Mouse (Mus musculus) liver, embryonic 13.5 days (tissue): ENCODE data around the gene Defb13. TPM values are rescaled to one million over a fixed set of nuclear protein-coding genes. Genes with fewer than 3 reads are reported as not detected.
"Not testable (repeated sequence)": the region's sequence is repeated elsewhere in the genome, so short reads cannot be mapped to it uniquely, and the experiment has no call there.

Experiments
- ATAC-seq: fragments of 200-750 bp; cut with Nextera tagmentation; 2 replicates; pipeline ENCODE4 v1.8.0; 2017; ENCODE audit warnings: low read depth, mild to moderate bottlenecking, moderate number of reproducible peaks, moderate library complexity
- DNase-seq: peaks from one replicate; pipeline ENCODE4 v3.0.0; 2022
- H3K27ac ChIP-seq: fragments of 300-500 bp; sonication (generic); 2 replicates; pipeline ENCODE4 v1.5.1; 2015; ENCODE audit warnings: moderate library complexity, mild to moderate bottlenecking, inconsistent platforms
- H3K27me3 ChIP-seq: fragments of 300-500 bp; sonication (generic); 2 replicates; pipeline ENCODE4 v1.6.1; 2015; ENCODE audit warnings: mild to moderate bottlenecking, inconsistent platforms
- H3K36me3 ChIP-seq: fragments of 300-500 bp; sonication (generic); 2 replicates; pipeline ENCODE4 v1.6.1; 2015; ENCODE audit warnings: mild to moderate bottlenecking, inconsistent platforms
- H3K4me1 ChIP-seq: fragments of 300-500 bp; sonication (generic); replicated peaks from 2 replicates; pipeline ENCODE4 v1.6.1; 2015; ENCODE audit warnings: inconsistent platforms
- H3K4me2 ChIP-seq: fragments of 300-500 bp; sonication (generic); 2 replicates; pipeline ENCODE4 v1.6.1; 2015; ENCODE audit warnings: inconsistent platforms, mild to moderate bottlenecking, moderate library complexity
- H3K4me3 ChIP-seq: fragments of 300-500 bp; sonication (generic); replicated peaks from 2 replicates; pipeline ENCODE4 v1.5.1; 2015; ENCODE audit warnings: mild to moderate bottlenecking, inconsistent platforms
- H3K9ac ChIP-seq: fragments of 300-500 bp; sonication (generic); 2 replicates; pipeline ENCODE4 v1.6.1; 2015; ENCODE audit warnings: mild to moderate bottlenecking, inconsistent platforms
- H3K9me3 ChIP-seq: fragments of 300-500 bp; sonication (generic); replicated peaks from 2 replicates; pipeline ENCODE4 v1.6.1; 2016; ENCODE audit warnings: inconsistent platforms
- WGBS: fragments of 180-500 bp; shearing (Covaris S2); methylation state at CpG from one replicate; pipeline ENCODE4 v1.1.7; 2015; ENCODE audit not compliant: insufficient replicate concordance; 5-methylcytosine and 5-hydroxymethylcytosine counted together
- polyA plus RNA-seq: library from polyadenylated mRNA; unstranded; fragments of >200 nt; fragmentation: Nextera tagmentation; extraction: Ambion mirVana; gene quantifications from 2 replicates; pipeline ENCODE4 v1.2.1, GENCODE M21; 2015

Defb13 gene
- polyA plus RNA-seq, result not detected in 2 replicates

GRCm38 (mm10) chr8:21946462-21946861 lies at the start of gene Defb13:
Defb13 (plus strand) TSS chr8:21946762.
- Histone ChIP-seq H3K36me3 (no peaks in the 10 kb centered on the region), H3K4me1 (no peaks in the 10 kb centered on the region), H3K4me2 (no peak within 1 kb of the TSS), H3K9me3 (no peaks in the 10 kb centered on the region), H3K4me3 (no peak within 1 kb of the TSS), H3K27me3 (no peaks in the 10 kb centered on the region), H3K27ac (no peak within 1 kb of the TSS), H3K9ac (no peak within 1 kb of the TSS)
- no peak for ATAC-seq
- 69% methylated on average over 6 of the region's 6 CpGs for WGBS
- DNase-seq, result no peak

GRCm38 (mm10) chr8:21906290-21906689 lies 40.3 kb upstream of the Defb13 start, which contains the start of gene Defb11:
Defb11 (minus strand) TSS chr8:21906412.
- not testable (repeated sequence) for H3K27me3 ChIP-seq, H3K36me3 ChIP-seq, H3K4me2 ChIP-seq, ATAC-seq, H3K4me1 ChIP-seq, DNase-seq, H3K4me3 ChIP-seq, H3K27ac ChIP-seq, H3K9ac ChIP-seq, H3K9me3 ChIP-seq

- Histone ChIP-seq H3K9me3 (no peaks in the 10 kb centered on the region), H3K9ac (no peak overlapping the region), H3K27ac (no peak overlapping the region), H3K4me2 (no peak overlapping the region), H3K4me1 (no peaks in the 10 kb centered on the region), H3K27me3 (no peaks in the 10 kb centered on the region), H3K4me3 (no peak overlapping the region), H3K36me3 (no peaks in the 10 kb centered on the region)
- DNase-seq (no peak), ATAC-seq (no peak)
- WGBS, result 22% methylated on average over 1 of the region's 1 CpGs
These were observed 34.6 kb upstream of the Defb13 start for GRCm38 (mm10) chr8:21911931-21912330.

GRCm38 (mm10) chr8:21912554-21912953 lies 34.0 kb upstream of the Defb13 start:
- ATAC-seq (no peak), DNase-seq (no peak)
- Histone ChIP-seq H3K36me3 (no peaks in the 10 kb centered on the region), H3K27me3 (no peaks in the 10 kb centered on the region), H3K27ac (no peak overlapping the region), H3K4me2 (no peak overlapping the region), H3K4me1 (no peaks in the 10 kb centered on the region), H3K9ac (no peak overlapping the region), H3K9me3 (no peaks in the 10 kb centered on the region), H3K4me3 (no peak overlapping the region)
- WGBS, result 20% methylated on average over 2 of the region's 2 CpGs

- Histone ChIP-seq H3K27ac (no peak overlapping the region), H3K4me2 (no peak overlapping the region), H3K9ac (no peak overlapping the region), H3K4me3 (no peak overlapping the region), H3K4me1 (no peaks in the 10 kb centered on the region), H3K9me3 (no peaks in the 10 kb centered on the region), H3K36me3 (no peaks in the 10 kb centered on the region), H3K27me3 (no peaks in the 10 kb centered on the region)
- WGBS, result 68% methylated on average over 3 of the region's 3 CpGs
- no peak for DNase-seq
- ATAC-seq, result no peak
These were observed 30.9 kb upstream of the Defb13 start for GRCm38 (mm10) chr8:21915625-21916024.

- H3K27me3 ChIP-seq, H3K27ac ChIP-seq, DNase-seq, H3K4me3 ChIP-seq, H3K36me3 ChIP-seq, H3K9me3 ChIP-seq, ATAC-seq, H3K9ac ChIP-seq, H3K4me2 ChIP-seq, H3K4me1 ChIP-seq: not testable (repeated sequence)
- WGBS, result 80% methylated on average over 3 of the region's 3 CpGs
These were observed 15.8 kb upstream of the Defb13 start for GRCm38 (mm10) chr8:21930754-21931153.

GRCm38 (mm10) chr8:21932610-21933009 lies 14.0 kb upstream of the Defb13 start, which contains the start of gene Defb15:
Defb15 (minus strand) TSS chr8:21932710.
- H3K4me2 ChIP-seq, result no peak within 1 kb of the TSS
- ATAC-seq (no peak), DNase-seq (no peak)
- no peaks in the 10 kb centered on the region for H3K27me3 ChIP-seq
- H3K36me3 ChIP-seq, result no peaks in the 10 kb centered on the region
- H3K4me3 ChIP-seq, result no peak within 1 kb of the TSS
- no peak within 1 kb of the TSS for H3K9ac ChIP-seq
- no peak within 1 kb of the TSS for H3K27ac ChIP-seq
- no peaks in the 10 kb centered on the region for H3K9me3 ChIP-seq
- no peaks in the 10 kb centered on the region for H3K4me1 ChIP-seq
- 71% methylated on average over 6 of the region's 6 CpGs for WGBS

- H3K27ac ChIP-seq, H3K4me3 ChIP-seq, DNase-seq, H3K4me1 ChIP-seq, H3K9me3 ChIP-seq, H3K4me2 ChIP-seq, H3K36me3 ChIP-seq, ATAC-seq, H3K27me3 ChIP-seq, H3K9ac ChIP-seq: not testable (repeated sequence)
- 62% methylated on average over 4 of the region's 4 CpGs for WGBS
These were observed 8.5 kb upstream of the Defb13 start, which contains the start of gene Defb35 for GRCm38 (mm10) chr8:21938052-21938451. Defb35 (plus strand) TSS chr8:21938352.

- no peaks in the 10 kb centered on the region for H3K36me3 ChIP-seq
- no peak overlapping the region for H3K4me2 ChIP-seq
- DNase-seq, result no peak
- no peaks in the 10 kb centered on the region for H3K4me1 ChIP-seq
- H3K27ac ChIP-seq, result no peak overlapping the region
- no peaks in the 10 kb centered on the region for H3K9me3 ChIP-seq
- no peaks in the 10 kb centered on the region for H3K27me3 ChIP-seq
- no peak for ATAC-seq
- no peak overlapping the region for H3K4me3 ChIP-seq
- 65% methylated on average over 9 of the region's 9 CpGs for WGBS
- H3K9ac ChIP-seq, result no peak overlapping the region
These were observed 902 bp downstream of the Defb13 start for GRCm38 (mm10) chr8:21947311-21948017.

GRCm38 (mm10) chr8:21955321-21955720 lies 8.8 kb downstream of the Defb13 start:
- DNase-seq, result no peak
- no peaks in the 10 kb centered on the region for H3K36me3 ChIP-seq
- no peak overlapping the region for H3K4me2 ChIP-seq
- no peaks in the 10 kb centered on the region for H3K9me3 ChIP-seq
- 3% methylated on average over 9 of the region's 9 CpGs for WGBS
- no peak overlapping the region for H3K9ac ChIP-seq
- H3K4me3 ChIP-seq, result no peak overlapping the region
- no peak for ATAC-seq
- no peaks in the 10 kb centered on the region for H3K4me1 ChIP-seq
- H3K27me3 ChIP-seq, result no peaks in the 10 kb centered on the region
- H3K27ac ChIP-seq, result no peak overlapping the region

- no peak overlapping the region for H3K27ac ChIP-seq
- no peak for ATAC-seq
- H3K9ac ChIP-seq, result no peak overlapping the region
- DNase-seq, result no peak
- no peaks in the 10 kb centered on the region for H3K36me3 ChIP-seq
- 64% methylated on average over 3 of the region's 3 CpGs for WGBS
- H3K27me3 ChIP-seq, result no peaks in the 10 kb centered on the region
- H3K9me3 ChIP-seq, result no peaks in the 10 kb centered on the region
- no peak overlapping the region for H3K4me3 ChIP-seq
- no peaks in the 10 kb centered on the region for H3K4me1 ChIP-seq
- no peak overlapping the region for H3K4me2 ChIP-seq
These were observed 9.8 kb downstream of the Defb13 start for GRCm38 (mm10) chr8:21956336-21956735.

GRCm38 (mm10) chr8:21958414-21958813 lies 11.9 kb downstream of the Defb13 start, which contains the start of gene Fam90a1a:
Fam90a1a (plus strand) TSS chr8:21958714.
- WGBS, result 80% methylated on average over 2 of the region's 2 CpGs
- Histone ChIP-seq H3K4me3 (no peak within 1 kb of the TSS), H3K9ac (no peak within 1 kb of the TSS), H3K27ac (no peak within 1 kb of the TSS), H3K4me1 (no peaks in the 10 kb centered on the region), H3K36me3 (no peaks in the 10 kb centered on the region), H3K4me2 (no peak within 1 kb of the TSS), H3K27me3 (no peaks in the 10 kb centered on the region), H3K9me3 (no peaks in the 10 kb centered on the region)
- ATAC-seq (no peak), DNase-seq (no peak)
